Mouse (Mus musculus) limb, embryonic 15.5 days (tissue): ENCODE results near the gene Hvcn1. TPM values are rescaled to one million over a fixed set of nuclear protein-coding genes. Genes with fewer than 3 reads are reported as not detected.
"Not testable (repeated sequence)": the region's sequence is repeated elsewhere in the genome, so short reads cannot be mapped to it uniquely, and the experiment has no call there.

Source experiments
- ATAC-seq: fragments of 200-750 bp; cut with Nextera tagmentation; 2 replicates; pipeline ENCODE4 v1.8.0; 2017; ENCODE audit warnings: low read depth, moderate TSS enrichment; ENCODE audit not compliant: insufficient number of reproducible peaks, low FRiP score, low TSS enrichment
- H3K27ac ChIP-seq: fragments of 300-500 bp; sonication (generic); 2 replicates; pipeline ENCODE4 v1.5.1; 2015; ENCODE audit warnings: moderate library complexity, mild to moderate bottlenecking, inconsistent platforms
- H3K27me3 ChIP-seq: fragments of 300-500 bp; sonication (generic); 2 replicates; pipeline ENCODE4 v1.6.1; 2015; ENCODE audit warnings: inconsistent platforms
- H3K36me3 ChIP-seq: fragments of 300-500 bp; sonication (generic); 2 replicates; pipeline ENCODE4 v1.6.1; 2015; ENCODE audit warnings: inconsistent platforms
- H3K4me1 ChIP-seq: fragments of 300-500 bp; sonication (generic); 2 replicates; pipeline ENCODE4 v1.6.1; 2015; ENCODE audit warnings: inconsistent platforms
- H3K4me2 ChIP-seq: fragments of 300-500 bp; sonication (generic); 2 replicates; pipeline ENCODE4 v1.6.1; 2015; ENCODE audit warnings: mild to moderate bottlenecking, inconsistent platforms
- H3K4me3 ChIP-seq: fragments of 300-500 bp; sonication (generic); 2 replicates; pipeline ENCODE4 v1.5.1; 2015; ENCODE audit warnings: mild to moderate bottlenecking, inconsistent platforms
- H3K9ac ChIP-seq: fragments of 300-500 bp; sonication (generic); 2 replicates; pipeline ENCODE4 v1.6.1; 2015; ENCODE audit warnings: inconsistent platforms
- H3K9me3 ChIP-seq: fragments of 300-500 bp; sonication (generic); 2 replicates; pipeline ENCODE4 v1.6.1; 2016; ENCODE audit warnings: inconsistent platforms
- WGBS: fragments of 180-500 bp; shearing (Covaris S2); methylation state at CpG from one replicate; pipeline ENCODE4 v1.1.7; 2015; 5-methylcytosine and 5-hydroxymethylcytosine counted together
- polyA plus RNA-seq: library from polyadenylated mRNA; unstranded; fragments of >200 nt; fragmentation: Nextera tagmentation; extraction: Ambion mirVana; gene quantifications from 2 replicates; pipeline ENCODE4 v1.2.1, GENCODE M21; 2015

Gene Hvcn1
- polyA plus RNA-seq, 1 experiment from 2014 or later = 8.8 TPM

DNA sequence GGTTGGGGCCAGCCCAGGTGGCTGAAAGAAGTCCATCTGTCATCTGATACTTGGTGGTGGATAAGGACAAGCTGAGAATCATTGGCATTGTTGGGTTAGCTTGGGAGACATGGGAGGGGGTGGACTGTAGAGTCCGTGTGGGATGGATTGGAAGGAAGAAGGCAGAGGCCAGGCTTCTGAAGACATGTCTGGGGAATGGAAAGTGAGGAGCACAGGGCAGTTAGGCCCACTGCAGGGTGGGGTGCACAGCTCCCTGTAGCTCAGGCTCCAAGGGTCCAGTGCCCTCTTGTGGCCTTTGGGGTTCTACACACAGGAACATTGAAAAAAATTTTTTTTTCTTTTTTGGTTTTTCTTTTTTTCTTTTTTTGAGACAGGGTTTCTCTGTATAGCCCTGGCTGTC is 30.2 kb upstream of the Hvcn1 start:
- WGBS = 42% methylated on average over 1 of the region's 1 CpGs

GRCm38 (mm10) chr5:122179665-122180064 is 26.9 kb upstream of the Hvcn1 start:
- Histone ChIP-seq H3K36me3 (peaks cover 19% of the 10 kb centered on the region), H3K9me3 (no peaks in the 10 kb centered on the region), H3K9ac (no peak overlapping the region), H3K27me3 (no peaks in the 10 kb centered on the region), H3K4me1 (no peaks in the 10 kb centered on the region; the same call in 1 of the 2 replicates), H3K4me2 (no peak overlapping the region), H3K4me3 (no peak overlapping the region), H3K27ac (no peak overlapping the region)
- no peak for ATAC-seq
- WGBS = 35% methylated on average over 6 of the region's 6 CpGs

More for the DNA sequence above, 30.2 kb upstream of the Hvcn1 start:
- H3K9ac ChIP-seq = no peak overlapping the region
- peaks cover 42% of the 10 kb centered on the region for H3K36me3 ChIP-seq
- H3K4me1 ChIP-seq = no peaks in the 10 kb centered on the region; the same call in 1 of the 2 replicates
- no peak overlapping the region for H3K27ac ChIP-seq
- H3K4me2 ChIP-seq = no peak overlapping the region
- ATAC-seq = no peak
- no peak overlapping the region for H3K4me3 ChIP-seq
- H3K9me3 ChIP-seq = no peaks in the 10 kb centered on the region
- no peaks in the 10 kb centered on the region for H3K27me3 ChIP-seq

DNA sequence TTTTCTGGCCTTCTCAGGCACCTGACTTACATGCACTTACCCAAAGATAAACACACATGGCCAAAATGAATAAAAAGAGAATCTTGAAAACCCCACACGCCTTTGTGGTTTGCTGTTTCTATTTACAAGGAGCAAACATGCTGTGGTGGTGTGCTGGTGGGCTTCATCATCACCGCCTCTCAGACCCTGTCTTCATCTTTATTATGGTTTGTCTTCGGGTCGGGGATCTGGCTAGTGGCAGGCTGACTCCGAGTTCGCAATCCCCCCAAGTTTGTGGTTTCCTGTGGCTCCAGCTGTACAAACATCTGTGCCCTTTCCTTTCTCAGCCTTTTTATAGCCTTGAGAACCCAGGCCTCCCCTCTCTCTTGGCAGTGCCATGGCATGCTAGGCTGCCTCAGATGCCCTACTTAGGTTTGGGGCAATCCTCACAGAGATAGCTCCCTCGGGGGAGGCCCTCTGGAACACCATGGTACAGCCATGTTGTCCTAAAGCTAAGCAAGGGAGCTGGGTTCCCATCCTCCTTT is 22.3 kb upstream of the Hvcn1 start:
- Histone ChIP-seq H3K4me2 (no peak overlapping the region), H3K4me1 (no peaks in the 10 kb centered on the region; the same call in 1 of the 2 replicates), H3K9ac (no peak overlapping the region), H3K36me3 (no peaks in the 10 kb centered on the region), H3K27me3 (no peaks in the 10 kb centered on the region), H3K27ac (no peak overlapping the region), H3K9me3 (no peaks in the 10 kb centered on the region), H3K4me3 (no peak overlapping the region)
- ATAC-seq = no peak
- 77% methylated on average over 7 of the region's 7 CpGs for WGBS

DNA sequence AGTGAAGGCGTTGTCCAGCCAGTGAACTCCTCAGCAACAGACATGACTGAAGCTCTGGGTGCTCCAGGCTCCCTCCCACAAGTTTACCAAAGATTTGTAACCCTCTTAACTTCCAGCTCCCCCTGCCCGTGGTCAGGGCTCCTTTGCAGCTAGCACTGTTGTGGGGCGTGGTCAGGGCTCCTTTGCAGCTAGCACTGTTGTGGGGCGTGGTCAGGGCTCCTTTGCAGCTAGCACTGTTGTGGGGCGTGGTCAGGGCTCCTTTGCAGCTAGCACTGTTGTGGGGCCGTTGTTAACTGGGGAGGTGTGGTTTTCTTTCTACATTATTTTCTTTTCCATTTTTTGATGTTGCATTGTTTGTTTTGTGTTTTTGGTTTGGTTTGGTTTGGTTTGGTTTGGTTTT is 21.7 kb upstream of the Hvcn1 start:
- not testable (repeated sequence) for H3K9me3 ChIP-seq, H3K4me1 ChIP-seq, H3K4me2 ChIP-seq, H3K36me3 ChIP-seq, H3K27me3 ChIP-seq, H3K27ac ChIP-seq, ATAC-seq, H3K4me3 ChIP-seq, H3K9ac ChIP-seq
- 92% methylated on average over 6 of the region's 6 CpGs for whole genome bisulfite sequencing

- Histone ChIP-seq H3K4me2 (no peak overlapping the region), H3K27me3 (no peaks in the 10 kb centered on the region), H3K36me3 (no peaks in the 10 kb centered on the region), H3K27ac (no peak overlapping the region), H3K9ac (no peak overlapping the region), H3K4me3 (no peak overlapping the region), H3K9me3 (no peaks in the 10 kb centered on the region), H3K4me1 (no peaks in the 10 kb centered on the region)
- 52% methylated on average over 3 of the region's 3 CpGs for WGBS
- no peak for ATAC-seq
Measured at GRCm38 (mm10) chr5:122189115-122189514, 17.5 kb upstream of the Hvcn1 start.

DNA sequence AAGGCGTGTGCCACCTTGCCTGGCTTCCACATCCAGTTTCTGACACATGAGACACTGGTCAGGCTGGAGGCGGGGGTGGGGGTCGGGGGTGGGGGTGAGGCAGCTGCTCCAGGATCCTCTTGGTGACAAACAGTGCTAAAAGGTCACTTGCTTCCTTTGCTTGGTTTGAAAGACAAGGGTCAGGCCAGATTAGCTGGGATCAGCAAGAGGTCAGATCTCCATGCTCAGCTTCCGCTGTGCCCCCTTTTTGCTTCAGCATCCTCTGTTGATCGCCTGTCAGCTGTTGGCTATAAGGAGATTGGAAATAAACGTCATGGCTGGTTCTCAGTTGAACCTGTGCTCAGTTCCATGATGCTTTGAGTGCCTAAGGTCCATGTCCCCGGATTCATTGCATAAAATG is 16.1 kb upstream of the Hvcn1 start:
- WGBS = 68% methylated on average over 7 of the region's 7 CpGs
- Histone ChIP-seq H3K4me3 (no peak overlapping the region), H3K9ac (no peak overlapping the region), H3K4me2 (no peak overlapping the region), H3K36me3 (no peaks in the 10 kb centered on the region), H3K27ac (no peak overlapping the region), H3K4me1 (no peaks in the 10 kb centered on the region), H3K27me3 (no peaks in the 10 kb centered on the region), H3K9me3 (no peaks in the 10 kb centered on the region)
- ATAC-seq = no peak

GRCm38 (mm10) chr5:122191269-122192063 is 15.1 kb upstream of the Hvcn1 start:
- no peak overlapping the region for H3K27ac ChIP-seq
- H3K4me1 ChIP-seq = no peaks in the 10 kb centered on the region
- no peak overlapping the region for H3K4me3 ChIP-seq
- H3K4me2 ChIP-seq = no peak overlapping the region
- H3K9ac ChIP-seq = no peak overlapping the region
- H3K27me3 ChIP-seq = no peaks in the 10 kb centered on the region
- H3K36me3 ChIP-seq = no peaks in the 10 kb centered on the region
- WGBS = 67% methylated on average over 12 of the region's 12 CpGs
- no peaks in the 10 kb centered on the region for H3K9me3 ChIP-seq
- no peak for ATAC-seq

GRCm38 (mm10) chr5:122192347-122192746 is 14.3 kb upstream of the Hvcn1 start:
- Histone ChIP-seq H3K27me3 (no peaks in the 10 kb centered on the region), H3K4me3 (no peak overlapping the region), H3K9ac (no peak overlapping the region), H3K27ac (no peak overlapping the region), H3K4me1 (no peaks in the 10 kb centered on the region), H3K36me3 (no peaks in the 10 kb centered on the region), H3K4me2 (no peak overlapping the region), H3K9me3 (no peaks in the 10 kb centered on the region)
- ATAC-seq = no peak
- WGBS = 65% methylated on average over 4 of the region's 4 CpGs

DNA sequence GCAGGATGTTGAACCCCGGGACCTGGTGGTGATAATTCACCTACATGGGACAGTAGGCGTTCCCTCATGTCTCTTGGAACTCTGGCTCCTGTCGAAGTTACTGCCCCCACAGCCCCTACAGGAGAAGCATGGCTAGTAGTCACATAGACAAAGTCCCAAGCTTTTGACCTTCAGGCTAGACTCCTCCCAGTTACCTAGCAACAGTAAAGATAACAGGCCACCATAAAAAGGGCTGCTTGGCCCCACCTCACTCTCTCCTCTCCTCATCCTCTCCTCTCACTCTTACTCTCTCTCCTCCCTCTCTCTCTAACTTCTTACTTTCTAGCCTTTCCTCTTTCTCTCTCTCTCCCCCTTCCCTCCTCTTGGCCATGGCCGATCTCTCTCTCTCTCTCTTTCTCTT is 5.7 kb upstream of the Hvcn1 start:
- Histone ChIP-seq H3K9ac (no peak overlapping the region), H3K27ac (no peak overlapping the region), H3K9me3 (no peaks in the 10 kb centered on the region), H3K36me3 (no peaks in the 10 kb centered on the region), H3K4me2 (no peak overlapping the region), H3K27me3 (no peaks in the 10 kb centered on the region), H3K4me3 (no peak overlapping the region), H3K4me1 (no peaks in the 10 kb centered on the region)
- 91% methylated on average over 4 of the region's 4 CpGs for WGBS
- ATAC-seq = no peak

DNA sequence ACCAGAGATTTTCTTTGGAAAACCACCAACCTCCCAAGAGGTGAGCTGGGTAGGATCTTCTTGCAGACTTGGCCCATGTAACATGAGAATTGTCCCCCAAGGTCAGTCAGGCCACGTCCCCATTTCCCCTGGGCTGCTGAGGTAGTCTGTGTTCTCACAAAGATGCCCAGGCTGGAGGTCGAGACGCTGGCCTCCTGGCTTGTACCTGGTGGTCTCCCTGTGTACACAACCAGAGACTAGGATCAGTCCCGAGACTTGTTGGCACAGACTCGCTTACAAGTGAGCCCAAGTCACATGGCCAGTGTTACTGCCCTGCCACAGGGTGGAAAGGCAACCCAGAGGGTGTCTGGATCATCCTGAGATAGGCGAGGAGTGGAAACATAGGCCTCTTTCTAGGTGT is 4.7 kb upstream of the Hvcn1 start:
- Histone ChIP-seq H3K9me3 (no peaks in the 10 kb centered on the region), H3K36me3 (no peaks in the 10 kb centered on the region), H3K4me2 (no peak overlapping the region), H3K27me3 (no peaks in the 10 kb centered on the region), H3K27ac (no peak overlapping the region), H3K4me1 (no peaks in the 10 kb centered on the region), H3K4me3 (no peak overlapping the region), H3K9ac (no peak overlapping the region)
- ATAC-seq = no peak
- WGBS = 91% methylated on average over 6 of the region's 6 CpGs

GRCm38 (mm10) chr5:122204180-122204579 is 2.4 kb upstream of the Hvcn1 start:
- H3K36me3 ChIP-seq = no peaks in the 10 kb centered on the region
- WGBS = 60% methylated on average over 2 of the region's 2 CpGs
- H3K27ac ChIP-seq = no peak overlapping the region
- H3K9ac ChIP-seq = no peak overlapping the region
- peaks cover 1% of the 10 kb centered on the region; the same call in 1 of the 2 replicates for H3K4me1 ChIP-seq
- ATAC-seq = no peak
- H3K27me3 ChIP-seq = no peaks in the 10 kb centered on the region
- H3K9me3 ChIP-seq = no peaks in the 10 kb centered on the region
- H3K4me3 ChIP-seq = no peak overlapping the region
- H3K4me2 ChIP-seq = no peak overlapping the region

DNA sequence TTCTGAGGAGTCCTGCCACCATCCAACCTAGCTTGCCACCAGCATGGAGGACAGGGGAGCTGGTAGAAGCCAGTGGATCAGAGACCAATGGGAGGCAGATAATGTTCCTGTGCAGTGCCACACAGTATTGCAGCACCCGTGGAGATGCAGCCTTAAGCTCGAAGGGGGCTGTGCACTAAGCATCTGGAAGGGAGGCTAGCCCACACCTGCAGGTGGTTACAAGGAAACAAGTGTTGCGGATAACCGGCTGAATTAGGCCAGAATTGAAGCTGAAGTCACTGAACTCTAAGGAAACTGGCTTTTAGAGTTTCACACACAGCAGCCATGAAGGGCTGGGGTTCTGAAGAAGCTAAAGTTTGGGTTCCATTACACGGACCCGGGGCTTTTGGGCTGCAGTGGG is 2.3 kb downstream of the Hvcn1 start:
- peaks cover 12% of the 10 kb centered on the region for H3K4me1 ChIP-seq
- no peaks in the 10 kb centered on the region for H3K9me3 ChIP-seq
- WGBS = 43% methylated on average over 6 of the region's 6 CpGs
- peak overlapping the region; percentile 61; the same call in 1 of the 2 replicates for H3K27ac ChIP-seq
- no peak overlapping the region for H3K9ac ChIP-seq
- no peaks in the 10 kb centered on the region for H3K27me3 ChIP-seq
- H3K36me3 ChIP-seq = no peaks in the 10 kb centered on the region
- H3K4me3 ChIP-seq = 0 out of 2 replicates have a peak overlapping the region, but pooled peaks have one; percentile 39
- no peak for ATAC-seq
- H3K4me2 ChIP-seq = peak overlapping the region; percentile 56; the same call in 1 of the 2 replicates
